Mouse (Mus musculus) cerebellum, postnatal 14 days (tissue): ENCODE measurements at regions not wholly inside any gene's neighbourhood (a gene's known extent, or its start where the extent isn't known, plus 50 kb on each side); places are given as distances from the start of the nearest gene placed in this dataset.
A peak's percentile ranks its signal among the peaks of the same experiment; 100 is the strongest.

Source experiments
- DNase-seq, 2 experiments: peaks; one replicate each; pipeline ENCODE4 v3.0.0; 2021; ENCODE audit warnings: mixed read lengths in 2 of 2

DNA sequence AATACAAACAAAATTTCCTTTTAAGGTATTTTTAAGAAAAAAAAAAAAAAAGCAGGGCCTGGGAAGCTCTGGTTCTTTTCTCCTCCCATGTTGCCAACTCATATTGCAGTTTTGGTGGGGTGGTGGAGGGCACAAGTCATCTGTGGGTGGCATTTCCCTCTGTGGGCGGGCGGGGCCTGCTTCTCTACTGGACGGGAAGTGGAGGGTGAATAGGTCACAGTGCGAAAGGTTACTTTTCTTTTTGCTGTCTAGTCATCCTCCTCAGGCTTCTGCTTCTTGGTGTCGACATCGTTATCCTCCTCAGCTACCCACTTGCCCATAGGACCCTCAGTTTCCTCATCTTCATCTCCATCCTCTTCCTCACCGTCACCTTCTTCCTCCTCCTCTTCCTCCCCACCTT lies 55.3 kb upstream of the Plcb1 start:
- DNase-seq: no peak

DNA sequence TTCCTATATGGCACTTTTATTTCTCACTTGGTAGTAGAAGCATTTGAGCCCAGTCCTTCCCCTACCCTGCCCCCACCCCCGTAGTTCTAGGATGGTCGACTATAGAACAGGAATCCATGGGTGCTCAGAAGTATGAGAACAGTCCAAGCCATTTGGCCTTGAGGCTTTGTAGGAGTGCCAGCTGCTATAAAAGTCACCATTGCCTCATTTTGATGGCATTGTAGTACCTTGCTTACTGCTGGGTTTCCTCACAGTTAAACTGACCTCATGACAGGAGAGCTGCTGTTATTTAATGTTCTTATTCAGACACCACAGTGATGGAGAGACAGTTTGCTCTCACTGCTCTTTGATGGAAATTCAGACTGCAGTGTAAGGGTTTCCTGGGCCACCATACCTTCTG lies 59.2 kb upstream of the Plcb1 start:
- DNase-seq: peak; percentile 2 to 15

DNA sequence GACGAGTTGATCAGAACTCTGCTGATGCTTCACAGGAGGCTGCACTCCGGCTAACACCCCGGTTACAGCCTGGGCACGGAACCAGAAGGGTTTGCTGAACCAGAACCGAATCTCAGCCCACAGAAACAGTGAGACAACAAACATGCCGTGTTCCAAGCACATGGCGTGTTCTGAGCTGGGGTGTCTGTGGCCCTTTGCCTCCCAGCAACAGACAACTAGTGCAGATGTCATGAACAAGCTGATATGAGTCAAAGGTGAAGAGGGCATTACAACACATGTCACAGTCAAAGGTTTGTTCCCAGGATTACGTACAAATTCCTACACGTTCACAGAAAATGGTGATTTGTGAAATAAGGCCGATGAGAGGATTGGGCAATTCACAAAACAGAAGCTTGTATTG lies 61.8 kb upstream of the Plcb1 start:
- DNase-seq: no peak

DNA sequence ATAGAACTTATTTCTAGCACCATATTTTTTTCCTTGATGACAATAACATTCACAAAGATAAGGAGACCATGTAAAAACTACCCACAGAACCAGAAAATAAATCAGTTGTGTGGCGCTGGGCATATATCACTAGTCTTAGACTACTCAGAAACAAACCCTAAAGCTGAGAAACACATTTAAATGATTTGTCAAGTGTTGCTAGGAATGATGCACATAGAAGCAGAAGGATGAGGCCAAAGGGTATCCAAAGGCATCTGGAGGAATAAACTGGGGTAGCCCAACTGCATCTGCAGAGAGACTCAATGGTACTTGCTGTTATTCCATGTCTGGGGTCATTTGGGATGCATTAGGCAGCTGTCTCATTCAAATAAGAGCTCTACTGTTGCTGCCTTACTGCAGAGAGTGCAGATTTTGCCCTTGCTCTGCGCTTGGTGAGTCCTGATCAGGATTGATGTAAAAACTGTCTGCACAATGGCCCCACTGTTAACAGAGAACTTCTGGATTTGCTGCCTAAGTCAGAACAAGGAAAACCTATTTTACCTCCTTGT lies 68.0 kb upstream of the Plcb1 start:
- no peak for DNase-seq

DNA sequence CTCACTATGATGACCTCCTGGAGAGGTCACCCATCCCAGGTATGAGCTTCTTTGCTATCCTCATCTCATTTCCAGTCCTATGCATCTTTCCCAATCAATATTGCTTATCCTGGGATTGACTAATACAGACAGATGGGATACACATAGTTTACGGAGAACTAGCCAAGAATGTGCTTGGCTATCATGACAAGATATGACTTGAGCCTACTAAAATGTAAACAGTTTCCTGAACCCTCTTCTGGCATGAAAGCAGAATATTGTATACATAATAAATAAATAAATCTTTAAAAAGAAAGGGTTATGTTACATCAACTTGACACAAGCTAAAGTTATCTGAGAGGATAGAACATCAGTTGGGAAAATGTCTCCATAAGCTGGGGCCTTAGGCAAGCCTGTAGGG lies 69.3 kb upstream of the Plcb1 start:
- no peak for DNase-seq

DNA sequence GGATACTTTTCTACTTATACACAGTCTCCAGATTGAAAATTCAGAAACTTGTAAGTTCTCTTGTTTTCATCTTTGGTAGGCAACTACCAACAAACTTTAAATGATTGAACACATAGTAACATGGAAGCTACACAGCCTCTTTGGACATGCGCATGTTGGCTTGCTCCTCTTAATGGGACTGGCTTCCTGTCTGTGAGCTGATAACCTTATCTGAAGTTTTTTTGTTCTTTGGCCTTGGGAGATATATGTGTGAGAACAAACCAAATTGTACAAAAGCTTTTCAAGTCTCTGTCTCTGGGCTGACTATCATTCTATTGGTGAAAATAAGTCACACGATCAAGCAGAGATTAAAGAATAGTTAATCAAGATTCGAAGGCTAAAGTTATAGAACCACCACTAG lies 70.1 kb upstream of the Tmx4 start:
- DNase-seq: no peak

DNA sequence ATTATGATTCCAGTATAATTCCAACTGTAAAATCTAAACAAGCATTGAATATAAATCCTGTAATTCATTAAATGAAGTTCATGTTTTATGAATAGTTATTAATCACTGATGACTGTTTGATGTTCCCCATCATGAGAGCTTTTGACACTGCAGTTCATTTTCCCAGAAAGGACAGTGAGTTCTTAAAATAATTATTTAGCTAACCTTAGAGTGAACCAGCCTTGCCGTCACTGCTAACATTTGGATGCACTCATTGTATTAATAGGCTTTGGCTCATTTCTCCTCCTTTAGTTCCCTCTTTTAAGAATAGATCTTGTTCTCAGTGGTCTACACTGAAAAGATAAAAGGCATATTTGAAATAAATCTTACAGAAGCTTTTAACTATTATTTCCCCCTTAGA lies 64.8 kb upstream of the Tmx4 start:
- no peak for DNase-seq

DNA sequence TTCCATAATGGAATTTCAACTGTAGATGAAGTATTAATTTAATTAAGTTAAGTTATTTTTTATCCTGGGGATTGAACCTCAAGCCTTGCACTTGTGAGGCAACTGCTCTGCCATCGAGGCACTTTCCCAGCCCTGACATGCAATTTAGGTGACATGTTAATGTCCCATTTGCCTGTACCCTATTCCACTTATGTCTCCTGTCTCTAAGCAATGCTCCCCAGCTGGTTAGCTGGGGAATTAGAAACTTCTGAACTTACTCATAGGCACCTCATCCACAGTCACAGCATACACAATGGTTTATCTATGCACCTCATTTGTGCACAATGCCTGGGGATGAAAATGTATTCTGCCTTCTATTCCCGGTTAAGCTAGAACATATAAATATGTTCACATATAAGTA lies 59.1 kb upstream of the Tmx4 start:
- DNase-seq: no peak

DNA sequence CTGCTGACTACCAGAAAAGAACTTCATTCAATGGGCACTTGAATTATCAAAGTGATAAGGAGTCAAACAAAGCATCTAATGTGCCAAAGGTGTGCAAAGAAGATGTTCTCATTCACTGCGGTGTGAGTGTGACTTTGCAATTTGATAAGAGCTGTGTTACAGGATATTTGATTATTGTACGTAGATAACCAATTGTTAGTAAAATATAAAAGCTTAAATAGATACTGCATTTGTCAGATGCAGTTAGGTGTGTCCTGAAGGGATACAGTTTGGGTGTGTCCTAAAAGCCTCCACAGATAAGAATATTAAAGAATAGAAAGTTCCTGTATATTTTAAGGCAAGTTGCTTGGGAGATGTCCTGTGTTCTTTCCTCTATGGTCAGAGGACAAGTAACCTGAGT lies 53.5 kb upstream of the Tmx4 start:
- DNase-seq: no peak

DNA sequence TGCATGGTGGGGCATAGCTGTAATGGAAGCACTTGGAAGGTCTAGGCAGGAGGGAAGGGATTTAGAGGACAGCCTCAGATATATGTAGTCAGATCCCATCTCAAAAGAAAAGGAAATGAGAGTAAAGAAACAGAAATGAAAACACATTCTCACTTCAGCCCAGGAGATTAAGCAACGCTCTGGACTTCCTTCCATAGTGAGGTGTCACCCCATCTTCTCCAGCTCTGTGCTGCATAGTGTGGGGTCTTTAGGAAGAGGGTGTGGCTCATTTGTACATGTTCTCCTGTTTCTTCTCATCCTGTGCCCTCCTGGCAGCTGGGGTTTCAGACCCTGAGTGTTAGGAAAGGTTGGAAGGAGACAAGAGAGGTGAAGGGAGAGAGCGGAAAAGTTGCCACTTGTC lies 52.4 kb upstream of the Tmx4 start:
- DNase-seq: no peak
